Mouse (Mus musculus): ENCODE measurements around the gene Bet1l. TPM values are rescaled to one million over a fixed set of nuclear protein-coding genes. Genes with fewer than 3 reads are reported as not detected.

Bet1l gene
- polyA plus RNA-seq, 1 experiment from 2014 or later = 42.4 TPM

- ATAC-seq = peak; percentile 95
- peak within 1 kb of the TSS; percentile 87 for H3K4me2 ChIP-seq (replicated peaks; ENCODE audit: low read depth)
- WGBS = under 1% methylated on average over 58 of the region's 59 CpGs
- H3K4me1 ChIP-seq (replicated peaks; ENCODE audit: control insufficient read depth, insufficient read depth, low read length) = peaks cover 2% of the 10 kb centered on the region; the same call in 1 of the 2 replicates
- H3K9me3 ChIP-seq (ENCODE audit: control insufficient read depth) = no peaks in the 10 kb centered on the region
- no peaks in the 10 kb centered on the region for H3K27me3 ChIP-seq (replicated peaks; ENCODE audit: control insufficient read depth, insufficient read depth, low read length)
- peak within 1 kb of the TSS; percentile 86 for H3K4me3 ChIP-seq (ENCODE audit: low read depth, low read length)
- TF ChIP-seq CTCF (IDR thresholded peaks at IDR 0.05; ENCODE audit: low read depth) = peak; percentile 17; the same call in 1 of the 2 replicates
- H3K27ac ChIP-seq (ENCODE audit: low read depth, low read length) = peak within 1 kb of the TSS; percentile 81
- peaks cover 28% of the 10 kb centered on the region for H3K36me3 ChIP-seq (ENCODE audit: control insufficient read depth, insufficient read depth)
- peak within 1 kb of the TSS; percentile 67 for H3K9ac ChIP-seq (ENCODE audit: low read depth, low read length)
These were observed 24.5 kb upstream of the Bet1l start, which contains the start of the genes Psmd13 and Sirt3 for GRCm38 (mm10) chr7:140881696-140882468. Psmd13 (plus strand) TSS chr7:140881968. Sirt3 (minus strand) TSS chr7:140882309.

DNA sequence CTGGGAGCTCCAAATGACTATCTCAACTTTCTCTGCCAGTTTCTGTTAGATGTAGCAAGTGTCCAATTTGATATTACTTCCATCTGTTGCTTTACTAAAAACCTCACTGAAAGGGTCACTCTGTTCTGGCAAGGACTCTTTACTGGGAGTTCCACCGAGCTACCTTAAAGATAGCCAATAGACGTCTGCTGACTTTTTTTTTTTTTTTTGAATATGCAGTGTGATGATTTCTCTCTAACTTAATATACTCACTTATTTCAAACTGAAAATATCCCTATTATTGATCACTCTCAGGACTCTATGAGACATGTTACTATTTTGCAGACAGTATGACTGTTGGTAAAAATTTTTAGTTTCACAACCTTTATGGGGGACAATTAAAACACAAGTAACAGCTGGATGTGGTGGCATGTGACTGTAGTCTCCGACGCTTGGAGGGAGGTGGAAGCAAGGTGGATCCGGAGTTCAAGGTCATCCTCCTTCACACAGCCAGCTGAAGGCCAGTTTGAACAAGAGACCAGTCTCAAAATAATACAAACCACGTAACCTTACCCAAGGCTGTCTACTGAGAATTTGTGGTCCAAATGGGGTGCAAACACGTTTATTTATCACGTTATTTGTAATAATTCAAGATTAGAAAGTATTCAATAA lies 23.6 kb upstream of the Bet1l start:
- Histone ChIP-seq H3K27ac (ENCODE audit: low read depth, low read length) (peak overlapping the region; percentile 81; the same call in 1 of the 2 replicates), H3K9me3 (ENCODE audit: control insufficient read depth) (no peaks in the 10 kb centered on the region), H3K4me1 (replicated peaks; ENCODE audit: control insufficient read depth, insufficient read depth, low read length) (peaks cover 2% of the 10 kb centered on the region; the same call in 1 of the 2 replicates), H3K9ac (ENCODE audit: low read depth, low read length) (peak overlapping the region; percentile 67), H3K4me2 (replicated peaks; ENCODE audit: low read depth) (peak overlapping the region; percentile 87), H3K27me3 (replicated peaks; ENCODE audit: control insufficient read depth, insufficient read depth, low read length) (no peaks in the 10 kb centered on the region), H3K4me3 (ENCODE audit: low read depth, low read length) (peak overlapping the region; percentile 86), H3K36me3 (ENCODE audit: control insufficient read depth, insufficient read depth) (peaks cover 28% of the 10 kb centered on the region)
- 7% methylated on average over 8 of the region's 8 CpGs for WGBS
- no peak for ATAC-seq
- TF ChIP-seq CTCF (IDR thresholded peaks at IDR 0.05; ENCODE audit: low read depth) = no peak

GRCm38 (mm10) chr7:140880419-140880818 lies 23.0 kb upstream of the Bet1l start:
- Histone ChIP-seq H3K9ac (ENCODE audit: low read depth, low read length) (no peak overlapping the region), H3K27me3 (replicated peaks; ENCODE audit: control insufficient read depth, insufficient read depth, low read length) (no peaks in the 10 kb centered on the region), H3K9me3 (ENCODE audit: control insufficient read depth) (no peaks in the 10 kb centered on the region), H3K4me2 (replicated peaks; ENCODE audit: low read depth) (peak overlapping the region; percentile 87; the same call in 1 of the 2 replicates), H3K4me1 (replicated peaks; ENCODE audit: control insufficient read depth, insufficient read depth, low read length) (peaks cover 2% of the 10 kb centered on the region; the same call in 1 of the 2 replicates), H3K36me3 (ENCODE audit: control insufficient read depth, insufficient read depth) (peaks cover 30% of the 10 kb centered on the region), H3K27ac (ENCODE audit: low read depth, low read length) (no peak overlapping the region), H3K4me3 (ENCODE audit: low read depth, low read length) (no peak overlapping the region)
- TF ChIP-seq CTCF (IDR thresholded peaks at IDR 0.05; ENCODE audit: low read depth) = no peak
- no peak for ATAC-seq
- WGBS = 40% methylated on average over 3 of the region's 3 CpGs

DNA sequence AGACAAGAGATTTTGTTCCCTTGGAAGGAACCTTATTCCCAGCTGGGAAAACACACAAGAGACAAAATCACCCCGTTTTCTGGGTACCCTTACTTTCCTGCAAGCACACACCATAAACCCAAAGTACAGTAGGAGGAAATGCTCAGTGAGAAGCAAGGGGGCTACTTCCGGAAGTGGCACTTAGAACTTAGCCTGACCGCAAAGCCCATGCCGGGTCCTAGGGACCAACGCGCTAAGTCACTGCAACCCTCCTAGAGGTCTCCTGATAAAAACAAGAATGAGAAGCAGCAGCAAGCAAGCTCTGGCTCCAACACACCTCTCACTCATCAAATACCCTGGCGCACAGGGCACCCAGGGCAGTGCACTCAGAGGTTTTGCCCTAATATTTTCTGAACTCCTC lies 22.0 kb upstream of the Bet1l start:
- no peaks in the 10 kb centered on the region for H3K27me3 ChIP-seq (replicated peaks; ENCODE audit: control insufficient read depth, insufficient read depth, low read length)
- WGBS = 87% methylated on average over 7 of the region's 7 CpGs
- no peak for TF ChIP-seq CTCF (IDR thresholded peaks at IDR 0.05; ENCODE audit: low read depth)
- H3K4me2 ChIP-seq (replicated peaks; ENCODE audit: low read depth) = 0 out of 2 replicates have a peak overlapping the region, but pooled peaks have one; percentile 17
- H3K27ac ChIP-seq (ENCODE audit: low read depth, low read length) = no peak overlapping the region
- H3K4me3 ChIP-seq (ENCODE audit: low read depth, low read length) = no peak overlapping the region
- H3K4me1 ChIP-seq (replicated peaks; ENCODE audit: control insufficient read depth, insufficient read depth, low read length) = peaks cover 2% of the 10 kb centered on the region; the same call in 1 of the 2 replicates
- H3K9ac ChIP-seq (ENCODE audit: low read depth, low read length) = no peak overlapping the region
- peaks cover 32% of the 10 kb centered on the region for H3K36me3 ChIP-seq (ENCODE audit: control insufficient read depth, insufficient read depth)
- no peak for ATAC-seq
- H3K9me3 ChIP-seq (ENCODE audit: control insufficient read depth) = no peaks in the 10 kb centered on the region

GRCm38 (mm10) chr7:140877364-140877763 lies 20.0 kb upstream of the Bet1l start:
- WGBS = 81% methylated on average over 6 of the region's 6 CpGs

GRCm38 (mm10) chr7:140874224-140874623 lies 16.8 kb upstream of the Bet1l start:
- TF ChIP-seq CTCF (IDR thresholded peaks at IDR 0.05; ENCODE audit: low read depth) = no peak
- H3K9ac ChIP-seq (ENCODE audit: low read depth, low read length) = no peak overlapping the region

More at GRCm38 (mm10) chr7:140877364-140877763, 20.0 kb upstream of the Bet1l start:
- Histone ChIP-seq H3K4me2 (replicated peaks; ENCODE audit: low read depth) (no peak overlapping the region), H3K4me1 (replicated peaks; ENCODE audit: control insufficient read depth, insufficient read depth, low read length) (peaks cover 2% of the 10 kb centered on the region; the same call in 1 of the 2 replicates), H3K27me3 (replicated peaks; ENCODE audit: control insufficient read depth, insufficient read depth, low read length) (no peaks in the 10 kb centered on the region), H3K9ac (ENCODE audit: low read depth, low read length) (no peak overlapping the region), H3K9me3 (ENCODE audit: control insufficient read depth) (no peaks in the 10 kb centered on the region), H3K36me3 (ENCODE audit: control insufficient read depth, insufficient read depth) (peaks cover 42% of the 10 kb centered on the region), H3K27ac (ENCODE audit: low read depth, low read length) (no peak overlapping the region), H3K4me3 (ENCODE audit: low read depth, low read length) (no peak overlapping the region)
- no peak for TF ChIP-seq CTCF (IDR thresholded peaks at IDR 0.05; ENCODE audit: low read depth)
- no peak for ATAC-seq

More at GRCm38 (mm10) chr7:140874224-140874623, 16.8 kb upstream of the Bet1l start:
- Histone ChIP-seq H3K4me1 (replicated peaks; ENCODE audit: control insufficient read depth, insufficient read depth, low read length) (no peaks in the 10 kb centered on the region), H3K36me3 (ENCODE audit: control insufficient read depth, insufficient read depth) (peaks cover 51% of the 10 kb centered on the region), H3K4me3 (ENCODE audit: low read depth, low read length) (no peak overlapping the region), H3K27ac (ENCODE audit: low read depth, low read length) (no peak overlapping the region), H3K9me3 (ENCODE audit: control insufficient read depth) (no peaks in the 10 kb centered on the region), H3K4me2 (replicated peaks; ENCODE audit: low read depth) (no peak overlapping the region), H3K27me3 (replicated peaks; ENCODE audit: control insufficient read depth, insufficient read depth, low read length) (no peaks in the 10 kb centered on the region)
- ATAC-seq = no peak
- 93% methylated on average over 4 of the region's 4 CpGs for WGBS

Data from intestine, postnatal 0 days (tissue).